Mouse (Mus musculus) kidney, postnatal 0 days (tissue): ENCODE results near the gene Gm27021. TPM values are rescaled to one million over a fixed set of nuclear protein-coding genes. Genes with fewer than 3 reads are reported as not detected.

Experiments used
- ATAC-seq: fragments of 200-750 bp; cut with Nextera tagmentation; replicated peaks from 2 replicates; pipeline ENCODE4 v1.8.0; 2017; ENCODE audit warnings: low read depth, moderate number of reproducible peaks, moderate TSS enrichment, moderate library complexity; ENCODE audit not compliant: low FRiP score
- DNase-seq: peaks from one replicate; pipeline ENCODE4 v3.0.0-alpha.2; 2016; ENCODE audit warnings: low spot score
- H3K27ac ChIP-seq: fragments of 300-500 bp; sonication (generic); 2 replicates; pipeline ENCODE4 v1.5.1; 2014; ENCODE audit warnings: mild to moderate bottlenecking
- H3K27me3 ChIP-seq: fragments of 300-500 bp; sonication (generic); 2 replicates; pipeline ENCODE4 v1.6.1; 2014; ENCODE audit warnings: low read length, mixed read lengths; ENCODE audit not compliant: insufficient read depth
- H3K36me3 ChIP-seq: fragments of 300-500 bp; sonication (generic); 2 replicates; pipeline ENCODE4 v1.6.1; 2014; ENCODE audit warnings: low read length, mixed read lengths; ENCODE audit not compliant: insufficient read depth
- H3K4me1 ChIP-seq: fragments of 300-500 bp; sonication (generic); replicated peaks from 2 replicates; pipeline ENCODE4 v1.6.1; 2014; ENCODE audit warnings: antibody characterized with exemption, low read length, mixed read lengths; ENCODE audit not compliant: insufficient read depth
- H3K4me2 ChIP-seq: fragments of 300-500 bp; sonication (generic); 2 replicates; pipeline ENCODE4 v1.6.1; 2014; ENCODE audit warnings: mild to moderate bottlenecking, low read length, moderate library complexity, mixed read lengths
- H3K4me3 ChIP-seq: fragments of 300-500 bp; sonication (generic); replicated peaks from 2 replicates; pipeline ENCODE4 v1.5.1; 2014; ENCODE audit warnings: low read depth, low read length
- H3K9ac ChIP-seq: fragments of 300-500 bp; sonication (generic); 2 replicates; pipeline ENCODE4 v1.6.1; 2014; ENCODE audit warnings: low read depth, low read length
- H3K9me3 ChIP-seq: fragments of 300-500 bp; sonication (generic); replicated peaks from 2 replicates; pipeline ENCODE4 v1.6.1; 2016; ENCODE audit warnings: low read length, inconsistent platforms, mixed read lengths
- CTCF ChIP-seq: IDR thresholded peaks from 2 replicates; pipeline ENCODE4 v1.5.1; 2016; ENCODE audit warnings: antibody characterized with exemption, low read depth, mild to moderate bottlenecking, moderate library complexity
- WGBS: fragments of 180-500 bp; shearing (Covaris S2); extraction: QIAGEN DNeasy Blood & Tissue Kit; methylation state at CpG from one replicate; pipeline ENCODE4 v1.1.7; 2014; 5-methylcytosine and 5-hydroxymethylcytosine counted together
- polyA plus RNA-seq: library from polyadenylated mRNA; unstranded; fragments of >200 nt; fragmentation: Nextera tagmentation; extraction: Ambion mirVana; gene quantifications from 2 replicates; pipeline ENCODE4 v1.2.1, GENCODE M21; 2015

The Gm27021 gene
- polyA plus RNA-seq, 1 experiment from 2014 or later, result 3.2 TPM

GRCm38 (mm10) chr8:120686576-120686975 lies 18.7 kb upstream of the Gm27021 start:
- WGBS, result 91% methylated on average over 5 of the region's 5 CpGs
- Histone ChIP-seq H3K36me3 (no peaks in the 10 kb centered on the region), H3K4me1 (no peaks in the 10 kb centered on the region), H3K9me3 (no peaks in the 10 kb centered on the region), H3K27ac (no peak overlapping the region), H3K27me3 (no peaks in the 10 kb centered on the region), H3K9ac (no peak overlapping the region), H3K4me2 (no peak overlapping the region), H3K4me3 (no peak overlapping the region)
- no peak for ATAC-seq
- no peak for TF ChIP-seq CTCF
- no peak for DNase-seq

- Histone ChIP-seq H3K36me3 (no peaks in the 10 kb centered on the region), H3K4me2 (no peak overlapping the region), H3K4me1 (no peaks in the 10 kb centered on the region), H3K9me3 (no peaks in the 10 kb centered on the region), H3K9ac (no peak overlapping the region), H3K27ac (no peak overlapping the region), H3K4me3 (no peak overlapping the region), H3K27me3 (no peaks in the 10 kb centered on the region)
- no peak for ATAC-seq
- no peak for DNase-seq
- no peak for TF ChIP-seq CTCF
- 88% methylated on average over 13 of the region's 13 CpGs for WGBS
These were observed 18.2 kb upstream of the Gm27021 start for GRCm38 (mm10) chr8:120686051-120686450.

- H3K9me3 ChIP-seq, result no peaks in the 10 kb centered on the region
- no peak overlapping the region for H3K4me2 ChIP-seq
- 87% methylated on average over 8 of the region's 8 CpGs for WGBS
- TF ChIP-seq CTCF, result no peak
- no peak overlapping the region for H3K27ac ChIP-seq
- ATAC-seq (no peak), DNase-seq (no peak)
- no peak overlapping the region for H3K9ac ChIP-seq
- H3K27me3 ChIP-seq, result no peaks in the 10 kb centered on the region
- no peak overlapping the region for H3K4me3 ChIP-seq
- no peaks in the 10 kb centered on the region for H3K36me3 ChIP-seq
- H3K4me1 ChIP-seq, result no peaks in the 10 kb centered on the region
These were observed 17.7 kb upstream of the Gm27021 start for GRCm38 (mm10) chr8:120685591-120685990.

GRCm38 (mm10) chr8:120685097-120685496 lies 17.2 kb upstream of the Gm27021 start:
- Histone ChIP-seq H3K27me3 (no peaks in the 10 kb centered on the region), H3K4me1 (no peaks in the 10 kb centered on the region), H3K4me2 (no peak overlapping the region), H3K9ac (no peak overlapping the region), H3K27ac (no peak overlapping the region), H3K36me3 (no peaks in the 10 kb centered on the region), H3K4me3 (no peak overlapping the region), H3K9me3 (no peaks in the 10 kb centered on the region)
- WGBS, result 63% methylated on average over 5 of the region's 5 CpGs
- no peak for TF ChIP-seq CTCF
- ATAC-seq, result no peak
- DNase-seq, result no peak

GRCm38 (mm10) chr8:120684082-120684481 lies 16.2 kb upstream of the Gm27021 start:
- no peaks in the 10 kb centered on the region for H3K27me3 ChIP-seq
- H3K4me2 ChIP-seq, result no peak overlapping the region
- no peak overlapping the region for H3K9ac ChIP-seq
- no peaks in the 10 kb centered on the region for H3K36me3 ChIP-seq
- H3K4me1 ChIP-seq, result no peaks in the 10 kb centered on the region
- DNase-seq (no peak), ATAC-seq (no peak)
- H3K27ac ChIP-seq, result no peak overlapping the region
- TF ChIP-seq CTCF, result no peak
- WGBS, result 75% methylated on average over 5 of the region's 5 CpGs
- H3K4me3 ChIP-seq, result no peak overlapping the region
- no peaks in the 10 kb centered on the region for H3K9me3 ChIP-seq

- ATAC-seq, result 0 out of 2 replicates have a peak, but pooled peaks have one; percentile 45
- Histone ChIP-seq H3K36me3 (no peaks in the 10 kb centered on the region), H3K4me2 (no peak overlapping the region), H3K27me3 (no peaks in the 10 kb centered on the region), H3K27ac (no peak overlapping the region), H3K4me3 (no peak overlapping the region), H3K4me1 (no peaks in the 10 kb centered on the region), H3K9ac (no peak overlapping the region), H3K9me3 (no peaks in the 10 kb centered on the region)
- DNase-seq, result peak; percentile 75
- peak; percentile 80 for TF ChIP-seq CTCF
- WGBS, result 18% methylated on average over 10 of the region's 10 CpGs
These were observed 15.7 kb upstream of the Gm27021 start for GRCm38 (mm10) chr8:120683602-120684001.

GRCm38 (mm10) chr8:120681113-120681512 lies 13.2 kb upstream of the Gm27021 start:
- no peaks in the 10 kb centered on the region for H3K9me3 ChIP-seq
- no peaks in the 10 kb centered on the region for H3K4me1 ChIP-seq
- 72% methylated on average over 10 of the region's 10 CpGs for whole genome bisulfite sequencing
- H3K27ac ChIP-seq, result no peak overlapping the region
- H3K9ac ChIP-seq, result no peak overlapping the region
- H3K4me3 ChIP-seq, result no peak overlapping the region
- ATAC-seq (no peak), DNase-seq (no peak)
- no peak overlapping the region for H3K4me2 ChIP-seq
- no peaks in the 10 kb centered on the region for H3K27me3 ChIP-seq
- H3K36me3 ChIP-seq, result no peaks in the 10 kb centered on the region
- no peak for TF ChIP-seq CTCF
